9 mouse cellular contexts compared by ENCODE assay signal in the genomic region with DNA sequence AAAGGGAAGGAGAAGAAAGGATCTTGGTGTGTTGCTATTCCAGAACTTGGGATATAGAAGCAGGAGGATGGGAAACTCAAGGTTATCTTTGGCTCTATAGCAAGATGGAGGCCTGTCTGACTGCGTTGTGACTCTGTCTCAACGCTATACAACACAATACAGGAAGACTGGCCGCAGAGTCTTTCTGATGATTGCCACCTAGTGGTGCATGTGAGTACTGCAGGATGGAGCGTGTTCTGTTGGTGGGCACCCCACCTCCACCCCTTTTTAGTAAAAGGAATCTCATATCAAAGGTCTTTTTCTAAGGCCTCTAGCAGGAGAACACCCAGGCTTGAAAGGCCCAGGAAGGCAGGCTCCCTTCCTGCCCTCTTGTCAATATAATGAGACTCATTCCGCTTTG. TPM values are rescaled to one million over a fixed set of nuclear protein-coding genes. Genes with fewer than 3 reads are reported as not detected.
DNase-seq lines count a peak whose midpoint lies in the region; ATAC-seq and TF ChIP-seq lines count a peak whose summit lies in the region.
"Had no signal": no experiment of that assay in that cellular context is flagged by ENCODE, and none has a peak within 500 bp of the region (broad histone marks: within the 10 kb centered on the region; RNA-seq: fewer than 3 reads in every experiment).

No protein-coding gene starts in this region.

- peak; percentile 90 for TF ChIP-seq CTCF in intestine, postnatal 0 days (IDR thresholded peaks at IDR 0.05; ENCODE audit: low read depth)
- TF ChIP-seq CTCF in olfactory bulb, adult 2 months (IDR thresholded peaks at IDR 0.05; ENCODE audit: insufficient read depth, low read depth, low read length), result peak; percentile 21; the same call in 1 of the 2 replicates

- ATAC-seq in intestine, postnatal 0 days, result no peak
- ATAC-seq in intestine, embryonic 16.5 days, result no peak
- no peak for ATAC-seq in limb, embryonic 11.5 days (ENCODE audit: insufficient number of reproducible peaks, low FRiP score, low TSS enrichment, low read depth)

- peaks cover 7% of the 10 kb centered on the region; the same call in 1 of the 2 replicates for H3K36me3 ChIP-seq in intestine, postnatal 0 days (ENCODE audit: control insufficient read depth, insufficient read depth)
- no peaks in the 10 kb centered on the region for H3K36me3 ChIP-seq in intestine, embryonic 16.5 days (ENCODE audit: control insufficient read depth, insufficient read depth, low read length)
- H3K36me3 ChIP-seq in limb, embryonic 11.5 days (ENCODE audit: control insufficient read depth, insufficient read depth, low read length), result no peaks in the 10 kb centered on the region

- no peak overlapping the region for H3K9ac ChIP-seq in intestine, postnatal 0 days (ENCODE audit: low read depth, low read length)
- no peak overlapping the region for H3K9ac ChIP-seq in intestine, embryonic 16.5 days (ENCODE audit: low read depth, low read length)
- H3K9ac ChIP-seq in limb, embryonic 11.5 days (ENCODE audit: low read length), result no peak overlapping the region

- no peaks in the 10 kb centered on the region for H3K9me3 ChIP-seq in intestine, postnatal 0 days (ENCODE audit: control insufficient read depth)
- no peaks in the 10 kb centered on the region for H3K9me3 ChIP-seq in intestine, embryonic 16.5 days (ENCODE audit: control insufficient read depth, low read length)
- H3K9me3 ChIP-seq in limb, embryonic 11.5 days (ENCODE audit: control insufficient read depth, low read length), result no peaks in the 10 kb centered on the region

- H3K4me2 ChIP-seq in intestine, postnatal 0 days (replicated peaks; ENCODE audit: low read depth), result no peak overlapping the region
- no peak overlapping the region for H3K4me2 ChIP-seq in intestine, embryonic 16.5 days (ENCODE audit: low read depth, low read length)
- H3K4me2 ChIP-seq in limb, embryonic 11.5 days (ENCODE audit: low read depth, severe bottlenecking), result no peak overlapping the region

- DNase-seq in adrenal gland, adult 2 months, result peak; percentile 63
- peak; percentile 50 for DNase-seq in embryo, embryonic 11.5 days (ENCODE audit: low read depth, low spot score)
- peak; percentile 77 for DNase-seq in hindlimb bud, embryonic 11.5 days (ENCODE audit: extremely low spot score, low read depth, low spot score)
- DNase-seq in limb, embryonic 11.5 days (ENCODE audit: low spot score), result peak; percentile 91
- peak; percentile 88 for DNase-seq in thymus, postnatal 25 days

- no peak for TF ChIP-seq POLR2A in olfactory bulb, adult 2 months (IDR thresholded peaks at IDR 0.05; ENCODE audit: insufficient read depth, low read depth, low read length)

- no peak overlapping the region for H3K4me3 ChIP-seq in intestine, postnatal 0 days (ENCODE audit: low read depth, low read length)
- H3K4me3 ChIP-seq in intestine, embryonic 16.5 days (ENCODE audit: low read length), result no peak overlapping the region
- H3K4me3 ChIP-seq in limb, embryonic 11.5 days (ENCODE audit: low read depth, low read length), result no peak overlapping the region
- H3K4me3 ChIP-seq in olfactory bulb, adult 2 months (ENCODE audit: insufficient read depth, low read depth, low read length), result no peak overlapping the region
- H3K4me3 ChIP-seq: erythroblast, embryonic 14.5 days had no signal

- H3K4me1 ChIP-seq in intestine, postnatal 0 days (replicated peaks; ENCODE audit: control insufficient read depth, insufficient read depth, low read length), result no peaks in the 10 kb centered on the region
- no peaks in the 10 kb centered on the region for H3K4me1 ChIP-seq in intestine, embryonic 16.5 days (ENCODE audit: control insufficient read depth, insufficient read depth, low read length)
- H3K4me1 ChIP-seq in limb, embryonic 11.5 days (ENCODE audit: control insufficient read depth, insufficient read depth, low read length), result peaks cover 3% of the 10 kb centered on the region; the same call in 1 of the 2 replicates
- H3K4me1 ChIP-seq in olfactory bulb, adult 2 months (ENCODE audit: control insufficient read depth, insufficient read depth, low read length), result no peaks in the 10 kb centered on the region; the same call in 1 of the 2 replicates

- WGBS in intestine, postnatal 0 days, result 15% methylated on average over 5 of the region's 5 CpGs
- WGBS in intestine, embryonic 16.5 days, result 21% methylated on average over 5 of the region's 5 CpGs
- WGBS in limb, embryonic 11.5 days, result 17% methylated on average over 5 of the region's 5 CpGs
- 13% methylated on average over 5 of the region's 5 CpGs for WGBS in olfactory bulb, adult 2 months

- H3K27me3 ChIP-seq in intestine, postnatal 0 days (replicated peaks; ENCODE audit: control insufficient read depth, insufficient read depth, low read length), result no peaks in the 10 kb centered on the region
- no peaks in the 10 kb centered on the region for H3K27me3 ChIP-seq in intestine, embryonic 16.5 days (replicated peaks; ENCODE audit: control insufficient read depth, insufficient read depth, low read length)
- H3K27me3 ChIP-seq in limb, embryonic 11.5 days (ENCODE audit: control insufficient read depth, insufficient read depth, low read length), result no peaks in the 10 kb centered on the region

- no peak overlapping the region for H3K27ac ChIP-seq in intestine, postnatal 0 days (ENCODE audit: low read depth, low read length)
- H3K27ac ChIP-seq in intestine, embryonic 16.5 days (ENCODE audit: low read length), result no peak overlapping the region
- no peak overlapping the region for H3K27ac ChIP-seq in limb, embryonic 11.5 days (replicated peaks; ENCODE audit: low read depth, low read length)
- no peak overlapping the region for H3K27ac ChIP-seq in olfactory bulb, adult 2 months (ENCODE audit: insufficient read depth, low read depth, low read length)

RNA-seq across cellular contexts. Expression of a gene that starts 36.5 kb away (rescaled TPM):
- polyA plus RNA-seq in intestine, postnatal 0 days (2015; fragmentation: Nextera tagmentation; extraction: Ambion mirVana), result 16.9 and 18.7 TPM in 2 replicates
- 40.2 and 42.3 TPM in 2 replicates for polyA plus RNA-seq in intestine, embryonic 16.5 days (2015; fragmentation: Nextera tagmentation; extraction: Ambion mirVana)
- total RNA-seq in adrenal gland, adult 2 months (2021), result 10 to 100 TPM; 10.3 to 12.2 TPM
- polyA plus RNA-seq in adrenal gland, adult 2 months (2012; rRNA removed), result 34.7 and 42.5 TPM in 2 replicates
- 4.7 TPM in 2 replicates for polyA plus RNA-seq in limb, embryonic 11.5 days (2014; fragmentation: Nextera tagmentation; extraction: Ambion mirVana)
- polyA plus RNA-seq in olfactory bulb, adult 2 months (2012; ENCODE audit: insufficient read depth, insufficient read length, low replicate concordance, missing spikeins), result not detected in 2 replicates

RNA-seq across cellular contexts. Expression of a gene that starts 59.7 kb away (rescaled TPM):
- 1.6 TPM in 2 replicates for polyA plus RNA-seq in intestine, postnatal 0 days (2015; fragmentation: Nextera tagmentation; extraction: Ambion mirVana)
- polyA plus RNA-seq in intestine, embryonic 16.5 days (2015; fragmentation: Nextera tagmentation; extraction: Ambion mirVana), result 3.1 TPM in 2 replicates
- total RNA-seq in adrenal gland, adult 2 months (2021), result 1 to 10 TPM; 5.3 to 9.7 TPM
- polyA plus RNA-seq in adrenal gland, adult 2 months (2012; rRNA removed), result 12.6 and 18.2 TPM in 2 replicates
- 2.3 and 2.6 TPM in 2 replicates for polyA plus RNA-seq in limb, embryonic 11.5 days (2014; fragmentation: Nextera tagmentation; extraction: Ambion mirVana)
- polyA plus RNA-seq in olfactory bulb, adult 2 months (2012; ENCODE audit: insufficient read depth, insufficient read length, low replicate concordance, missing spikeins), result not detected in 2 replicates
